Mouse (Mus musculus) layer of hippocampus, postnatal 36 days (tissue): ENCODE measurements at regions not wholly inside any gene's neighbourhood (a gene's known extent, or its start where the extent isn't known, plus 50 kb on each side); places are given as distances from the start of the nearest gene placed in this dataset.

ENCODE experiments used
- DNase-seq, 2 experiments: peaks; one replicate each; pipeline ENCODE4 v3.0.0; 2022

DNA sequence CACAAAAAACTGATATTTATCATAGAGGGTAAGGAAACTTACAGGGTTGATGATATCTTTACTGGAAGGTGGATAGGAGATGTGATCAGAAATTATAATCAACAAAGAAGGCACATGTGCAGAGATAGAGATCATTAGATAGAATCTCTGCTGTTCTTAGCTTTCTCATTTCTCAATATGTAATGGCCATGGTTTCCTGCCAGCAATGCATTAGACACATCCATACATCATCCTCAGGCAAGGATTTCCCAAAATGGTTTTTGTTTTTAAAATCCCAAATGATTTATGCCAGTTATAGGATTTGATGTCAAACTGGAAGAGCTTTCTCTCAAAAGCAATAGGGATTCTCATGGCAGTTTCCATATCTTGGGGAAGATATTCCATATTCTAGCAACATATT lies 52.0 kb upstream of the C030005K15Rik start:
- DNase-seq: no peak

DNA sequence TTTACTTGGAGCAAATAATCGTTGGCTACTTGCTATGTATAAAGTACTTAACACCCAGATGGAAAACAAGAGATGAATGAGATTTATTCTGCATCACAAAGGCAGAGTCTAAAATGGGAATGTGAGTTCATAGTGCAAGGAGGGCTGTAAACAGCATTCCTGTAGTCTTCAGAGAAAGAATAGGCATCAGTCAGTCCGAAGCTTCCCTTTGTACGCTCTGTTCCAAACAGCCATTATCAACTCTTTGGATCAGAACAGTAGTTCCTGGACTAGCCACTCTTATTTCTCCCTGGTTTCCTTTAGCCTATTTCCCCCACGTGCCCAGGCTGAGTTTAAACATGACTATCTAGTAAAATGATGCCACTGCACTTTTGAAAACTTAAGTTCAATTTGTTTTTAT lies 52.8 kb upstream of the C030005K15Rik start:
- DNase-seq: no peak

- no peak for DNase-seq
Measured at GRCm38 (mm10) chr10:97793804-97794203, 67.2 kb upstream of the C030005K15Rik start.

- peak; percentile 10 to 27 for DNase-seq
Measured at GRCm38 (mm10) chr10:97801448-97802265, 75.1 kb upstream of the C030005K15Rik start.

- DNase-seq: no peak
Measured at GRCm38 (mm10) chr10:97807947-97808346, 81.4 kb upstream of the C030005K15Rik start.

DNA sequence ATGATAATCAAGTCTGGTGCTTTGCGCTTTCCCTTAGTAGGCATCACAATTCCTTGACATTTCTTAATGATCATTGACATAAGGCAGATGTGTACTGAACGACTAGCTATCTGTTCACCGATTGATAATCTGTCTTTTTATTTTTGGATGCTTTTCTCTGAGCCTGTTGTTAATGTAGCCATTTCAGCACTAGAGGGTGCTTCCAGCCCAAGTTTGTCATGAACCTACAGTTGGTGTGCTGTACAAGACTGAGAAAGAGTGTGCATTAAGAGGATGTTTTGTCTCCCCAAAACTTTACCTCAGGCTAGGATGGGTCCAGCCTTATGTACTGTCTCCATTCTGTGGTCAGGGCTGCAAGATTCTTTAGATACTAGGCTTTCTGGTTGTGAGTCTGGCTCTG lies 116.0 kb upstream of the C030005K15Rik start:
- no peak for DNase-seq

GRCm38 (mm10) chr10:97851487-97851886 lies 124.9 kb upstream of the C030005K15Rik start:
- DNase-seq: no peak

DNA sequence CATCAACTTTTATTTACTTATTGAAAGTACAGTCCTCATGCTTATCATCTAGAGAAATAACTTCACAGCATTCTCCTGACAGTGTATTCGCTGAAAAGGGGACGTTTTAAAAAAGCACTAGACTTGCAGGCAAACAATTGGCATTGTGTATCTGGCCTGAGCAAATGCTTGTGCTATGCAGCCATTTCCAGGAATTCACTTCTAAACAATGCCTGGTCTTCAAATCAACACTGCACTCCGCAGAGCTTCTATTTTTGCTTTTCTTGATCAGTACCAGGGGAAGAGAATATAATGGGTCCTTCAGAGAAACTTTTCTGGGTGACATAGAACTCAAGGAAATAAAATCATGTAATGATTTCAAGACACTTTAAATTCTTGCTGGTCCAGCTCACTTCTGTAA lies 150.5 kb upstream of the C030005K15Rik start:
- DNase-seq: no peak

- DNase-seq: no peak
Measured at GRCm38 (mm10) chr10:97886049-97886448, 159.5 kb upstream of the C030005K15Rik start.

DNA sequence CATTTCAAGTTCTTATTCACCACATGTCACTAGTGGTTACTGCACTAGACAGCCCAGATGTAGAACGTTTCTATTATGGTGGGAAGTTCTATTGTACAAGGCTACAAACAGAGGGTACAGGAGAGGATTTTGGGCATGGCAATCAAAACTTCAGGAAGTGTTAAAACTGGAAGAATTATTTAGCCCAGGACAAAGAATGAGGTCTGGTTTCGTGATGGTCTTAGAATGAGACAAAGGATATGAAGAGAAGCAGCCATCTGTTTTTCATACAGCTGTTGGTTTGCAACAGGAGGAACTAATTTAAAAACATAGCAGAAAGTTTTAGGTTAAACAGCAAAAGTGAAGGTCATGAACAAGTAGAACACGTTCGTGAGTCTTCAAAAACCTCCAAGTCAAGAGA lies 179.2 kb upstream of the C030005K15Rik start:
- DNase-seq: no peak

DNA sequence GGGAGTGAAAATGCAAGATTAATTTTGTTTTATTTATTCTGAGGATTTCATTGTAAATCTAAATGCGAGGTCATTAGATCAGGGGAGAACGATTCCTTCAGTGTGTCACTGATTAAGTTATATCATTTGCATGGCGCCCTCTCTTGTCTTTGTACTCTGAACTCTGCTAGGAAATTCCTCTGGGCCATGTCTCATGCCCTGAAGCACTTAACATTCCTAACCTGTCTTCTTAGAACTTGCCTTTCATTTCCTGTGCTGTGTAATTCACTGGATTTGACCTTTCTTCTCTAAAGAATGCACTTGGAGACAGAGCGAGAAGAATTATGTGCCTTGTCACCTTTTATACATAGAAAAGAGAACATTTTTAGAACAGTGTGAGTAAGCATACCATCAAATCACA lies 199.0 kb upstream of the C030005K15Rik start:
- DNase-seq: no peak

GRCm38 (mm10) chr10:97940345-97940744 lies 213.8 kb upstream of the C030005K15Rik start:
- no peak for DNase-seq

- DNase-seq: no peak
Measured at GRCm38 (mm10) chr10:97965881-97966280, 239.3 kb upstream of the C030005K15Rik start.

GRCm38 (mm10) chr10:97966931-97967330 lies 240.4 kb upstream of the C030005K15Rik start:
- no peak for DNase-seq

GRCm38 (mm10) chr10:98007037-98007436 lies 280.5 kb upstream of the C030005K15Rik start:
- DNase-seq: peak in 1 of 2 experiments; percentile 5

DNA sequence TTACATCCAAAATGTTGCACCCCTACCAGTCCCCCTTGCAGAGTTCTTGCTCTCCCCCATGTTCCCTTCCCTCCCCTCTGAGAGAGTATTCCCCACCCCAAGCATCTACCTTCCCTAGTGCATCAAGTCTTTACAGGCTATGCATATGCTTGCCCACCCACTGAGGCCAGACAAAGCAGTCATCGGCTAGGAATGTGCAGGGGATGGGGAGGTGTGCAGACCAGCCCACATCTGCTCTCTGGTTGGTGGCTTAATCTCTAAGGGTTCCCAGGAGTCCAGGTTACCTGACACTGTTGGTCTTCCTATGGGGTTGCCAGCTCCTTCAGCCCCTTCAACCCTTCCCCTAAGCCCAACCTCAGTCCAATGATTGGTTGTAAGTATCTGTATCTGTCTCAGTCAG lies 281.8 kb upstream of the C030005K15Rik start:
- DNase-seq: no peak

DNA sequence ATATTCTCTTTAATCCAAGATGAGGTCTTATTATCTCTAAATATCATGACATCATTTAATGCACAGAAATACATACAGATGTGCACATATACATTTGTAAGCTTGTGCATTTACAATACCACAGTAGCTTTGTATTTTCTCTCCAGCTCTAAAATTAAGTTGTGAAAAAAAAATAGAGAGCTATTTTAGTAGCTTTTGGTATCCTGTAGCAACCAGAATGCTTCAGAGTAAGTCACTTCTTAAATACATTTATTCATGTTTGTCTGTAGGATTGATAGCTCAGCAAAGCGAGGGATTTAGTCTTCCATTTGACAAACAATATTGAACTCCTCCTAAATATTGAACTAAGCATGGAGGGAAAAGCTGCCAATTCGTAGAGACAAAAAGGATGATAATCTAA lies 286.4 kb upstream of the C030005K15Rik start:
- DNase-seq: no peak

- no peak for DNase-seq
Measured at GRCm38 (mm10) chr10:98014985-98015902, 288.7 kb upstream of the C030005K15Rik start.

DNA sequence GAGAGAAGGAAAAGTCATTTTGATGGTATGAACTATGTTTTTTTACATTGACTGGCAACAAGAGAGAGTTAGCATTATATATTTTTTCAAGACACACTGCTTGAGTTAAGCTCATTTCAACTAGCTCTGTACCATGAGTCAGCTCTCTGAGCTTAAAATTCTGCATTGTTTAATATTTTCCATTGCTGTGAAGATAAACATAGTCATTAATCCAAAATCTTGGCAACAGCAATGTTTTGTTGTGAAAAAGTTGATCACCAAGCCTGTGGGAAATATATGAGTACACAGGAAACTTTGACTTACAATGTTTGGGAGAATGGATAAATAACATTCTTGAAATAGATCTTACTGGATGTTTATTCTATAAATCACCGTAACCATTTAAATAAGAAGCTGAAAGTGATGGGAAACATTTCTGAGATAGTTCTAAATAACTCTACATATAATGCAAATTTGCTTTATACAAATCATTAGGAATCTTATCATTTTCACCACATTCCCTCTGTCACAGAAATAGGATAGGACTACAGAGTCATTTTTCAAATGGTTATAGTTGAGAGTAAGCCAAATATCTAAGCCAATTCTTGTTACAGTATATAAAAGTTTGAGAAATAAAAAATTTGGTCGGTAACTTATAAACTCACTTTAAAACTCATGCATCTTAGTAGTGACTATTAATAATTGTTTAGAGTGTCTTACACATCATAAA lies 290.2 kb upstream of the C030005K15Rik start:
- no peak for DNase-seq

GRCm38 (mm10) chr10:98029124-98029523 lies 302.6 kb upstream of the C030005K15Rik start:
- no peak for DNase-seq

GRCm38 (mm10) chr10:98029621-98030020 lies 303.1 kb upstream of the C030005K15Rik start:
- no peak for DNase-seq

DNA sequence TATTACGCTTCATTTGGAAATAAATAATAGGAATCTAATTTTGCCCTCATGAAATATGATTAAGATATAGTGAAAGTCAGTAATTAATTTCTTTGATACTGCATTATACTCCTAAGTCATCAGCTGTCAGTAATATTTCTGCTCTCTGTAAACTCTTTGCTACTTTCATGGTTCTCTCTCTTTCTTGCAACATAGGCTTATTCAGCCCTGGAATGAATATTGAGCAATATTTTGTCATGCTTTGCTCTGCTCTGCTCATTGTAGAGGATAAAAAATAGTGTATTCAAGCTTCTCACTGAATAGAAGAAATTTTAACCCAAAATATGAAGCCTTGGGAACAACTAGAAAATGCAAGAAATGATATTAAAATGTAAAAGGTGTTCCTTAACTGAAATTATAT lies 306.1 kb upstream of the C030005K15Rik start:
- DNase-seq: no peak

DNA sequence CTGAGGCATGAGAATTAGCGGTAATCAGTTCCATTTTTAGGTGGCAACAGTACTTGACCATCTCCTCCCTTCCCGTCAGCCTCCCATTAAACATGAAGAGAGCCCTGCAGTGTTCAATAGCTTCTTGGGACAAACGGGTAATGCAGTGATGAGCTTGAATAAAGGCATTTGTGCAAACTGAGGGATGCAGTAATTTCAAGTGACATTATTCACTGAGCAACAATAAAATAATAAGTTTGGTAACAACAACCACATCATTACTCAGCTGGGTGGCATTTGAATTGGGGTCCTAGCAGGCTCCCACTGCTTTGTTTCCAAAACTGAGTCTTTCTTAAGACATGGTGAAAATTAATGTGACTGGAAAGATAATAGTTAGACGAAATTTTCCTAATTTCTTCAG lies 315.2 kb upstream of the C030005K15Rik start:
- DNase-seq: no peak
